9 mouse cellular contexts compared by ENCODE assay signal in genomic region chr6:64684973-64685372, GRCm38 (mm10). TPM values are rescaled to one million over a fixed set of nuclear protein-coding genes. Genes with fewer than 3 reads are reported as not detected.
DNase-seq lines count a peak whose midpoint lies in the region; ATAC-seq lines count a peak whose summit lies in the region.
"Had no signal": no experiment of that assay in that cellular context is flagged by ENCODE, and none has a peak within 500 bp of the region (broad histone marks: within the 10 kb centered on the region; RNA-seq: fewer than 3 reads in every experiment).

No protein-coding gene starts in this region.

- H3K9me3 ChIP-seq in neural tube, embryonic 11.5 days (ENCODE audit: control insufficient read depth, low read length) = no peaks in the 10 kb centered on the region
- H3K9me3 ChIP-seq: G1E had no signal

- H3K9ac ChIP-seq in neural tube, embryonic 11.5 days (ENCODE audit: low read length) = no peak overlapping the region

- WGBS in neural tube, embryonic 11.5 days = 8% methylated on average over 5 of the region's 5 CpGs

- no peak overlapping the region for H3K4me2 ChIP-seq in neural tube, embryonic 11.5 days (ENCODE audit: low read depth)

- peaks cover 5% of the 10 kb centered on the region; the same call in 1 of the 2 replicates for H3K27me3 ChIP-seq in neural tube, embryonic 11.5 days (ENCODE audit: control insufficient read depth, insufficient read depth, low read length)

- H3K4me3 ChIP-seq in neural tube, embryonic 11.5 days (ENCODE audit: low read depth, low read length) = no peak overlapping the region

- peak; percentile 26 for ATAC-seq in neural tube, embryonic 11.5 days (ENCODE audit: insufficient read depth, low FRiP score, low TSS enrichment)

- peak; percentile 78 to 83 for DNase-seq in cerebellum, postnatal 10 days
- no peak for DNase-seq in cerebellum, adult 11 months
- peak; percentile 60 for DNase-seq in testis, postnatal 10 days (ENCODE audit: low spot score)
- no peak for DNase-seq in testis, postnatal 14 days (ENCODE audit: low spot score)
- peak; percentile 48 for DNase-seq in forelimb bud, embryonic 11.5 days (ENCODE audit: low read depth, low spot score)
- peak; percentile 13 for DNase-seq in layer of hippocampus, adult 9-11 months
- DNase-seq in neural tube, embryonic 11.5 days (ENCODE audit: low spot score) = peak; percentile 60
- no peak for DNase-seq in Muller cell, postnatal 12 days (ENCODE audit: inconsistent ontology term)

- H3K27ac ChIP-seq in neural tube, embryonic 11.5 days (ENCODE audit: low read depth, low read length) = no peak overlapping the region

- H3K4me1 ChIP-seq in neural tube, embryonic 11.5 days (ENCODE audit: control insufficient read depth, insufficient read depth, low read length) = 0 out of 2 replicates have a peak, but pooled peaks cover 4% of the 10 kb centered on the region

- H3K36me3 ChIP-seq in neural tube, embryonic 11.5 days (ENCODE audit: control insufficient read depth, insufficient read depth, low read length) = no peaks in the 10 kb centered on the region
- H3K36me3 ChIP-seq: G1E had no signal

RNA-seq across cellular contexts. Expression of gene Atoh1, which starts 44.0 kb away (rescaled TPM):
- 15.3 and 16.9 TPM in 2 replicates for polyA plus RNA-seq in neural tube, embryonic 11.5 days (2014; fragmentation: Nextera tagmentation; extraction: Ambion mirVana)
- polyA plus RNA-seq: G1E had no signal

Comparison
In these comparisons a context has a peak if more than half of its experiments do, and no peak if none do; other contexts are left out.
1. DNase-seq: peak in cerebellum, postnatal 10 days (2 of 2), testis, postnatal 10 days (single experiment), forelimb bud, embryonic 11.5 days (single experiment), layer of hippocampus, adult 9-11 months (single experiment) and neural tube, embryonic 11.5 days (single experiment); none in cerebellum, adult 11 months (single experiment), testis, postnatal 14 days (single experiment) and Muller cell, postnatal 12 days (single experiment).